Mouse (Mus musculus): ENCODE measurements around the gene Lrrc4. TPM values are rescaled to one million over a fixed set of nuclear protein-coding genes. Genes with fewer than 3 reads are reported as not detected.

Gene Lrrc4
- polyA plus RNA-seq, 2 experiments from 2014 or later, result 0.37 to 0.42 TPM

Other genes with a start within 250 kb of the Lrrc4 start
- gene Lep, start 228.5 kb upstream of the Lrrc4 start, polyA plus RNA-seq (2017; shearing (Covaris generic)), result not detected